Mouse (Mus musculus) MEL (cell line): ENCODE measurements around the gene Mylk. TPM values are rescaled to one million over a fixed set of nuclear protein-coding genes. Genes with fewer than 3 reads are reported as not detected.

Source experiments
- DNase-seq: peaks from one replicate; pipeline ENCODE4 v3.0.0; 2011; ENCODE audit warnings: low read depth, low spot score
- H3K27ac ChIP-seq: 2 replicates; pipeline ENCODE4 v1.5.1; 2012; ENCODE audit warnings: low read depth, mild to moderate bottlenecking, control low read depth, low read length, moderate library complexity; ENCODE audit not compliant: control insufficient read depth
- H3K27me3 ChIP-seq, 2 experiments: fragments of 150-350 bp in 1 of 2; sonication (generic) in 1 of 2; 2 replicates each; pipeline ENCODE4 v1.6.1; 2012; ENCODE audit warnings: low read length in 2 of 2, mild to moderate bottlenecking in 2 of 2, improper control_type of control experiment in 1 of 2, moderate library complexity in 1 of 2; ENCODE audit not compliant: insufficient read depth in 2 of 2, control insufficient read depth in 1 of 2
- H3K36me3 ChIP-seq, 2 experiments: 2 replicates each; pipeline ENCODE4 v1.6.1; 2012 to 2014; ENCODE audit warnings: low read length in 2 of 2, improper control_type of control experiment in 1 of 2, inconsistent platforms in 1 of 2, mild to moderate bottlenecking in 1 of 2; ENCODE audit not compliant: insufficient read depth in 2 of 2, control insufficient read depth in 1 of 2
- H3K4me1 ChIP-seq, 2 experiments: fragments of 150-350 bp in 1 of 2; sonication (generic) in 1 of 2; 2 replicates each; pipeline ENCODE4 v1.6.1; 2012; ENCODE audit warnings: low read length in 2 of 2, improper control_type of control experiment in 1 of 2, mild to moderate bottlenecking in 1 of 2; ENCODE audit not compliant: insufficient read depth in 2 of 2, control insufficient read depth in 1 of 2
- H3K4me3 ChIP-seq, 2 experiments: fragments of 150-350 bp in 1 of 2; sonication (generic) in 1 of 2; 2 replicates each; pipeline ENCODE4 v1.5.1; 2012; ENCODE audit warnings: low read depth in 2 of 2, low read length in 2 of 2, mild to moderate bottlenecking in 2 of 2, moderate library complexity in 2 of 2, control low read depth in 1 of 2, improper control_type of control experiment in 1 of 2; ENCODE audit not compliant: control insufficient read depth in 1 of 2, insufficient read depth in 1 of 2
- H3K79me2 ChIP-seq: 2 replicates; pipeline ENCODE4 v1.6.1; 2012; ENCODE audit warnings: mild to moderate bottlenecking, low read length, moderate library complexity; ENCODE audit not compliant: control insufficient read depth, poor library complexity, insufficient read depth
- H3K9ac ChIP-seq: 2 replicates; pipeline ENCODE4 v1.6.1; 2012; ENCODE audit warnings: low read depth, mild to moderate bottlenecking, control low read depth, low read length, moderate library complexity; ENCODE audit not compliant: control insufficient read depth, poor library complexity, severe bottlenecking
- H3K9me3 ChIP-seq: fragments of 150-350 bp; sonication (generic); replicated peaks from 2 replicates; pipeline ENCODE4 v1.6.1; 2012; ENCODE audit warnings: mild to moderate bottlenecking, low read length, improper control_type of control experiment, moderate library complexity; ENCODE audit not compliant: insufficient read depth
- BHLHE40 ChIP-seq: IDR thresholded peaks from 2 replicates; pipeline ENCODE4 v1.6.1; 2012; ENCODE audit warnings: low read depth, mild to moderate bottlenecking, inconsistent platforms, low read length, improper control_type of control experiment, borderline replicate concordance
- CHD1 ChIP-seq: IDR thresholded peaks from 2 replicates; pipeline ENCODE4 v1.6.1; 2012; ENCODE audit warnings: low read depth, mild to moderate bottlenecking, inconsistent platforms, low read length, improper control_type of control experiment
- CHD2 ChIP-seq: IDR thresholded peaks from 2 replicates; pipeline ENCODE4 v1.6.1; 2011; ENCODE audit warnings: low read length, improper control_type of control experiment
- CTCF ChIP-seq, 3 experiments: IDR thresholded peaks in 2 of 3; conservative IDR thresholded peaks in 1 of 3; 2 replicates each; pipeline ENCODE4 v1.5.1; 2011 to 2012; ENCODE audit warnings: low read length in 3 of 3, low read depth in 2 of 3, mild to moderate bottlenecking in 2 of 3, improper control_type of control experiment in 1 of 3, inconsistent platforms in 1 of 3, mixed read lengths in 1 of 3, moderate library complexity in 1 of 3; ENCODE audit not compliant: control insufficient read depth in 1 of 3, insufficient read depth in 1 of 3, poor library complexity in 1 of 3, severe bottlenecking in 1 of 3
- E2F4 ChIP-seq: IDR thresholded peaks from 2 replicates; pipeline ENCODE4 v1.6.1; 2011; ENCODE audit warnings: low read depth, low read length, improper control_type of control experiment, borderline replicate concordance
- EP300 ChIP-seq, 2 experiments: IDR thresholded peaks; 2 replicates each; pipeline ENCODE4 v1.6.1; 2011; ENCODE audit warnings: improper control_type of control experiment in 2 of 2, low read length in 2 of 2, low read depth in 1 of 2, mild to moderate bottlenecking in 1 of 2
- JUND ChIP-seq: IDR thresholded peaks from 2 replicates; pipeline ENCODE4 v1.6.1; 2011; ENCODE audit warnings: low read depth, mild to moderate bottlenecking, improper control_type of control experiment, low read length
- MAFK ChIP-seq: IDR thresholded peaks from 2 replicates; pipeline ENCODE4 v1.6.1; 2011; ENCODE audit warnings: low read depth, mild to moderate bottlenecking, low read length, improper control_type of control experiment, borderline replicate concordance
- MAX ChIP-seq: IDR thresholded peaks from 2 replicates; pipeline ENCODE4 v1.6.1; 2011; ENCODE audit warnings: low read length, improper control_type of control experiment
- MAZ ChIP-seq: IDR thresholded peaks from 2 replicates; pipeline ENCODE4 v1.6.1; 2012; ENCODE audit warnings: low read depth, mild to moderate bottlenecking, inconsistent platforms, low read length, improper control_type of control experiment
- MXI1 ChIP-seq: IDR thresholded peaks from 2 replicates; pipeline ENCODE4 v1.6.1; 2011; ENCODE audit warnings: mild to moderate bottlenecking, low read depth, low read length, improper control_type of control experiment
- MYB ChIP-seq: IDR thresholded peaks from 2 replicates; pipeline ENCODE4 v1.6.1; 2011; ENCODE audit warnings: mild to moderate bottlenecking, low read depth, low read length, improper control_type of control experiment
- SIN3A ChIP-seq: IDR thresholded peaks from 2 replicates; pipeline ENCODE4 v1.6.1; 2012; ENCODE audit warnings: low read length, improper control_type of control experiment, inconsistent platforms
- SMC3 ChIP-seq: IDR thresholded peaks from 2 replicates; pipeline ENCODE4 v1.6.1; 2011; ENCODE audit warnings: low read depth, low read length, improper control_type of control experiment
- TCF12 ChIP-seq: IDR thresholded peaks from 2 replicates; pipeline ENCODE4 v1.6.1; 2014; ENCODE audit warnings: low read depth, mild to moderate bottlenecking, inconsistent platforms, low read length, improper control_type of control experiment, moderate library complexity
- ZC3H11A ChIP-seq: IDR thresholded peaks from 2 replicates; pipeline ENCODE4 v1.6.1; 2012; ENCODE audit warnings: low read depth, mild to moderate bottlenecking, inconsistent platforms, low read length, improper control_type of control experiment
- ZKSCAN1 ChIP-seq: IDR thresholded peaks from 2 replicates; pipeline ENCODE4 v1.6.1; 2012; ENCODE audit warnings: low read depth, mild to moderate bottlenecking, inconsistent platforms, low read length, improper control_type of control experiment, moderate library complexity
- ZNF384 ChIP-seq: IDR thresholded peaks from 2 replicates; pipeline ENCODE4 v1.6.1; 2012; ENCODE audit warnings: low read depth, mild to moderate bottlenecking, inconsistent platforms, low read length, improper control_type of control experiment
- polyA plus RNA-seq, 2 experiments: library from polyadenylated mRNA; stranded (reverse) in 1 of 2; unstranded in 1 of 2; fragments of >175 nt in 1 of 2; fragments of >200 nt in 1 of 2; gene quantifications; 2 replicates each; pipeline versions ENCODE4 v1.2.1 to v1.2.4; 2012; ENCODE audit warnings: low replicate concordance in 2 of 2, low read depth in 1 of 2; ENCODE audit not compliant: insufficient read length in 2 of 2, insufficient read depth in 1 of 2, missing spikeins in 1 of 2
- total RNA-seq: library from RNA; depleted of rRNA; stranded (reverse); fragments of 300-350 nt; gene quantifications from 2 replicates; pipeline ENCODE4 v1.2.3, GENCODE M21; 2012

Gene Mylk
- total and polyA plus RNA-seq, 3 experiments, result not detected

DNA sequence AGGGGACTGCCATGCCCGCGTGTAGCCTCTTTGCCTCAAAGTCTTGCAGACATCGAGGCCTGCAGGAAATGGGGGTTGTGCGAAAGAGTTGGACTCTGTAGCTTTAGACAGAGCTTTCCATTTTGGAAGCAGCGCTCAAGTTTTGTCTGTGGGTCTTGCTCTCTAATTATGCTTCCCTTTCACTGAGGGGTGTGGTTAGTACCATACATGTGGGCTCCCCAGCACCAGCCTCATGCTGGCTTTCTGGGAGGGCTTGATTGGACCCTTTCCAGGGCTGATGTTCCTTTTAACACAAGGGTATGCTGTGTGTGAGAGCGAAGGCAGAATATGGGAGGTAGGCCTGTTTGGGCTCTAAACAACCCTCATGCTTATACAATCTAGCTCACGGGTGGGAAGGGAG lies 12.0 kb downstream of the Mylk start:
- Histone ChIP-seq H3K27ac (no peak overlapping the region), H3K4me1 (no peaks in the 10 kb centered on the region), H3K36me3 (no peaks in the 10 kb centered on the region), H3K9ac (no peak overlapping the region), H3K9me3 (no peaks in the 10 kb centered on the region), H3K4me3 (no peak overlapping the region), H3K79me2 (no peaks in the 10 kb centered on the region), H3K27me3 (no peaks in the 10 kb centered on the region; a peak in 1 of 4 replicates)
- TF ChIP-seq CHD2, result no peak
- no peak for TF ChIP-seq ZKSCAN1
- TF ChIP-seq SMC3, result no peak
- TF ChIP-seq MAFK, result no peak
- no peak for TF ChIP-seq TCF12
- TF ChIP-seq CTCF (IDR thresholded peaks at IDR 0.05 in 2 of 3, conservative IDR thresholded peaks at IDR 0.05 in 1 of 3; ENCODE audit: control insufficient read depth in 1 of 3, insufficient read depth in 1 of 3, low read depth in 2 of 3, low read length in 3 of 3, poor library complexity in 1 of 3, severe bottlenecking in 1 of 3), result no peak
- TF ChIP-seq SIN3A, result no peak
- no peak for TF ChIP-seq MYB
- TF ChIP-seq BHLHE40, result no peak
- no peak for TF ChIP-seq ZC3H11A
- TF ChIP-seq CHD1, result no peak
- no peak for TF ChIP-seq E2F4
- DNase-seq, result no peak

DNA sequence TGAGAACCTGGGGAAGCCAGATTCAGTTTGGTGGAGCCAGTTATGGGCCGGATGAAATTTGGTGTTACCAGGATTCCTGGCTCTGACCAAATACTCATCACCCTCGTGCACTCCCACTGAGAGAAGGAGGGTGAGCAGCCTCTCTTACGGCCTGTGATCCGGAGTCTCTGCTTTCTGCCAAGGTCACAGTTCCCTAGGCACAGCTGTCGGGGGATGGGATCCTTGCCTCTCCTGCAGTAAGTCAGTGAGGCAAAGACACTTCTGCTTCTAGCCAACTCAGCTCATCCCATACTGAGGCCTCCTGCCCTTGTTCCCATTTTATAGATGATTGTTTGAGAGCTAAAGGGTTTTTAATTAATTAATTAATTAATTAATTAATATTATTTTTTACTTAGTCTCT lies 13.2 kb downstream of the Mylk start:
- Histone ChIP-seq H3K36me3 (no peaks in the 10 kb centered on the region), H3K27ac (no peak overlapping the region), H3K9me3 (no peaks in the 10 kb centered on the region), H3K4me1 (no peaks in the 10 kb centered on the region), H3K27me3 (no peaks in the 10 kb centered on the region; a peak in 1 of 4 replicates), H3K9ac (no peak overlapping the region), H3K79me2 (no peaks in the 10 kb centered on the region), H3K4me3 (no peak overlapping the region)
- TF ChIP-seq JUND, result no peak
- TF ChIP-seq MAFK, result no peak
- TF ChIP-seq ZC3H11A, result no peak
- TF ChIP-seq MXI1, result no peak
- no peak for TF ChIP-seq MAX
- no peak for TF ChIP-seq MAZ
- TF ChIP-seq EP300 (IDR thresholded peaks at IDR 0.05; ENCODE audit: low read depth in 1 of 2, low read length in 2 of 2), result no peak
- no peak for TF ChIP-seq ZNF384
- DNase-seq, result no peak
